Mouse (Mus musculus) kidney, embryonic 15.5 days (tissue): ENCODE measurements at regions not wholly inside any gene's neighbourhood (a gene's known extent, or its start where the extent isn't known, plus 50 kb on each side); places are given as distances from the start of the nearest gene placed in this dataset.

Experiments
- ATAC-seq: fragments of 200-750 bp; cut with Nextera tagmentation; replicated peaks from 2 replicates; pipeline ENCODE4 v1.8.0; 2017; ENCODE audit warnings: moderate TSS enrichment; ENCODE audit not compliant: low FRiP score
- H3K27ac ChIP-seq: fragments of 300-500 bp; sonication (generic); 2 replicates; pipeline ENCODE4 v1.5.1; 2015; ENCODE audit warnings: mild to moderate bottlenecking, inconsistent platforms
- H3K27me3 ChIP-seq: fragments of 300-500 bp; sonication (generic); 2 replicates; pipeline ENCODE4 v1.6.1; 2015; ENCODE audit warnings: inconsistent platforms
- H3K36me3 ChIP-seq: fragments of 300-500 bp; sonication (generic); 2 replicates; pipeline ENCODE4 v1.6.1; 2015; ENCODE audit warnings: inconsistent platforms
- H3K4me1 ChIP-seq: fragments of 300-500 bp; sonication (generic); 2 replicates; pipeline ENCODE4 v1.6.1; 2015; ENCODE audit warnings: inconsistent platforms
- H3K4me2 ChIP-seq: fragments of 300-500 bp; sonication (generic); 2 replicates; pipeline ENCODE4 v1.6.1; 2015; ENCODE audit warnings: moderate library complexity, mild to moderate bottlenecking, inconsistent platforms
- H3K4me3 ChIP-seq: fragments of 300-500 bp; sonication (generic); replicated peaks from 2 replicates; pipeline ENCODE4 v1.5.1; 2015; ENCODE audit warnings: mild to moderate bottlenecking, inconsistent platforms
- H3K9ac ChIP-seq: fragments of 300-500 bp; sonication (generic); 2 replicates; pipeline ENCODE4 v1.6.1; 2015; ENCODE audit warnings: mild to moderate bottlenecking, inconsistent platforms
- H3K9me3 ChIP-seq: fragments of 300-500 bp; sonication (generic); replicated peaks from 2 replicates; pipeline ENCODE4 v1.6.1; 2016; ENCODE audit warnings: inconsistent platforms
- WGBS: fragments of 180-500 bp; shearing (Covaris S2); methylation state at CpG from one replicate; pipeline ENCODE4 v1.1.7; 2015; ENCODE audit warnings: mixed read lengths; 5-methylcytosine and 5-hydroxymethylcytosine counted together

- Histone ChIP-seq H3K4me2 (no peak overlapping the region), H3K36me3 (no peaks in the 10 kb centered on the region), H3K4me1 (no peaks in the 10 kb centered on the region), H3K27me3 (no peaks in the 10 kb centered on the region), H3K9ac (no peak overlapping the region), H3K9me3 (no peaks in the 10 kb centered on the region), H3K27ac (no peak overlapping the region), H3K4me3 (no peak overlapping the region)
- no peak for ATAC-seq
Measured at GRCm38 (mm10) chr1:61095481-61096165, 117.9 kb downstream of the Icos start.

- Histone ChIP-seq H3K9me3 (no peaks in the 10 kb centered on the region), H3K4me2 (no peak overlapping the region), H3K27me3 (no peaks in the 10 kb centered on the region), H3K4me3 (no peak overlapping the region), H3K4me1 (no peaks in the 10 kb centered on the region), H3K36me3 (no peaks in the 10 kb centered on the region), H3K27ac (no peak overlapping the region), H3K9ac (no peak overlapping the region)
- no peak for ATAC-seq
- WGBS: 33% methylated on average over 5 of the region's 5 CpGs
Measured at GRCm38 (mm10) chr1:61099341-61099740, 121.6 kb downstream of the Icos start.

- WGBS: 54% methylated on average over 4 of the region's 4 CpGs
- Histone ChIP-seq H3K4me1 (no peaks in the 10 kb centered on the region), H3K4me2 (no peak overlapping the region), H3K4me3 (no peak overlapping the region), H3K9me3 (no peaks in the 10 kb centered on the region), H3K36me3 (no peaks in the 10 kb centered on the region), H3K27me3 (no peaks in the 10 kb centered on the region), H3K9ac (no peak overlapping the region), H3K27ac (no peak overlapping the region)
- ATAC-seq: no peak
Measured at GRCm38 (mm10) chr1:61101679-61102078, 124.0 kb downstream of the Icos start.

GRCm38 (mm10) chr1:61102346-61102745, 124.6 kb downstream of the Icos start:
- Histone ChIP-seq H3K36me3 (no peaks in the 10 kb centered on the region), H3K27ac (no peak overlapping the region), H3K4me1 (no peaks in the 10 kb centered on the region), H3K9ac (no peak overlapping the region), H3K4me3 (no peak overlapping the region), H3K9me3 (no peaks in the 10 kb centered on the region), H3K27me3 (no peaks in the 10 kb centered on the region), H3K4me2 (no peak overlapping the region)
- ATAC-seq: no peak
- WGBS: 79% methylated on average over 5 of the region's 5 CpGs

- Histone ChIP-seq H3K27me3 (no peaks in the 10 kb centered on the region), H3K4me2 (no peak overlapping the region), H3K9me3 (no peaks in the 10 kb centered on the region), H3K27ac (no peak overlapping the region), H3K4me1 (no peaks in the 10 kb centered on the region), H3K9ac (no peak overlapping the region), H3K4me3 (no peak overlapping the region), H3K36me3 (no peaks in the 10 kb centered on the region)
- 73% methylated on average over 12 of the region's 12 CpGs for WGBS
- no peak for ATAC-seq
Measured at GRCm38 (mm10) chr1:61103581-61103980, 125.9 kb downstream of the Icos start.

- Histone ChIP-seq H3K36me3 (no peaks in the 10 kb centered on the region), H3K4me1 (no peaks in the 10 kb centered on the region), H3K4me2 (no peak overlapping the region), H3K27me3 (peaks cover 11% of the 10 kb centered on the region; the same call in 1 of the 2 replicates), H3K9ac (no peak overlapping the region), H3K4me3 (no peak overlapping the region), H3K27ac (no peak overlapping the region), H3K9me3 (no peaks in the 10 kb centered on the region)
- 81% methylated on average over 13 of the region's 13 CpGs for WGBS
- no peak for ATAC-seq
Measured at GRCm38 (mm10) chr1:61111731-61112309, 134.1 kb downstream of the Icos start.

- no peak for ATAC-seq
Measured at GRCm38 (mm10) chr1:61117535-61117934, 139.8 kb downstream of the Icos start.

GRCm38 (mm10) chr1:61118071-61118470, 140.3 kb downstream of the Icos start:
- H3K4me1 ChIP-seq: no peaks in the 10 kb centered on the region
- H3K9me3 ChIP-seq: no peaks in the 10 kb centered on the region
- no peak for ATAC-seq
- H3K27ac ChIP-seq: no peak overlapping the region
- no peak overlapping the region for H3K4me2 ChIP-seq
- no peak overlapping the region for H3K4me3 ChIP-seq
- H3K9ac ChIP-seq: no peak overlapping the region
- WGBS: 70% methylated on average over 4 of the region's 4 CpGs
- H3K27me3 ChIP-seq: peaks cover 11% of the 10 kb centered on the region; the same call in 1 of the 2 replicates
- no peaks in the 10 kb centered on the region for H3K36me3 ChIP-seq

More at GRCm38 (mm10) chr1:61117535-61117934, 139.8 kb downstream of the Icos start:
- no peaks in the 10 kb centered on the region for H3K4me1 ChIP-seq
- 35% methylated on average over 10 of the region's 10 CpGs for WGBS
- no peaks in the 10 kb centered on the region for H3K36me3 ChIP-seq
- H3K9me3 ChIP-seq: no peaks in the 10 kb centered on the region
- peaks cover 11% of the 10 kb centered on the region; the same call in 1 of the 2 replicates for H3K27me3 ChIP-seq
- no peak overlapping the region for H3K4me2 ChIP-seq
- no peak overlapping the region for H3K4me3 ChIP-seq
- H3K9ac ChIP-seq: no peak overlapping the region
- no peak overlapping the region for H3K27ac ChIP-seq

GRCm38 (mm10) chr1:61121480-61121879, 143.8 kb downstream of the Icos start:
- H3K27me3 ChIP-seq: no peaks in the 10 kb centered on the region
- ATAC-seq: no peak
- no peak overlapping the region for H3K4me3 ChIP-seq
- H3K9ac ChIP-seq: no peak overlapping the region
- no peak overlapping the region for H3K27ac ChIP-seq
- WGBS: 79% methylated on average over 4 of the region's 4 CpGs
- H3K4me1 ChIP-seq: no peaks in the 10 kb centered on the region
- H3K4me2 ChIP-seq: no peak overlapping the region
- H3K36me3 ChIP-seq: no peaks in the 10 kb centered on the region
- no peaks in the 10 kb centered on the region for H3K9me3 ChIP-seq

GRCm38 (mm10) chr1:61125127-61125526, 147.4 kb downstream of the Icos start:
- H3K27ac ChIP-seq: no peak overlapping the region
- no peaks in the 10 kb centered on the region for H3K27me3 ChIP-seq
- ATAC-seq: no peak
- no peaks in the 10 kb centered on the region for H3K9me3 ChIP-seq
- WGBS: 88% methylated on average over 2 of the region's 2 CpGs
- no peak overlapping the region for H3K4me2 ChIP-seq
- H3K36me3 ChIP-seq: no peaks in the 10 kb centered on the region
- no peak overlapping the region for H3K4me3 ChIP-seq
- no peaks in the 10 kb centered on the region for H3K4me1 ChIP-seq
- H3K9ac ChIP-seq: no peak overlapping the region

GRCm38 (mm10) chr1:61135597-61136545, 158.1 kb downstream of the Icos start:
- ATAC-seq: no peak
- Histone ChIP-seq H3K27ac (no peak overlapping the region), H3K27me3 (peaks cover 10% of the 10 kb centered on the region; the same call in 1 of the 2 replicates), H3K4me1 (peaks cover 28% of the 10 kb centered on the region), H3K4me2 (no peak overlapping the region), H3K4me3 (no peak overlapping the region), H3K9me3 (no peaks in the 10 kb centered on the region), H3K36me3 (no peaks in the 10 kb centered on the region), H3K9ac (no peak overlapping the region)
- 79% methylated on average over 9 of the region's 9 CpGs for WGBS
